Mouse (Mus musculus): Measurements from ENCODE around the gene P3h4.

- TF ChIP-seq CTCF (IDR thresholded peaks at IDR 0.05; ENCODE audit: control insufficient read depth, insufficient read depth, insufficient read length) (no peak), MYOD1 (IDR thresholded peaks at IDR 0.05; ENCODE audit: control insufficient read depth, insufficient read length, low read depth) (no peak)
Observed at GRCm38 (mm10) chr11:100399320-100399719, 15.3 kb downstream of the P3h4 start.

All from C2C12 (cell line).